Mouse (Mus musculus) CH12.LX (cell line): Measurements from ENCODE around the gene Aco2. TPM values are rescaled to one million over a fixed set of nuclear protein-coding genes. Genes with fewer than 3 reads are reported as not detected.

Experiments used
- DNase-seq: peaks from one replicate; pipeline ENCODE4 v3.0.0-alpha.2; 2013; ENCODE audit errors: extremely low read depth
- H3K27ac ChIP-seq: 2 replicates; pipeline ENCODE4 v1.5.1; 2012; ENCODE audit warnings: low read depth, mild to moderate bottlenecking, control low read depth, moderate library complexity; ENCODE audit not compliant: insufficient read depth
- H3K27me3 ChIP-seq: replicated peaks from 2 replicates; pipeline ENCODE3; 2012; ENCODE audit warnings: inconsistent platforms
- H3K36me3 ChIP-seq, 2 experiments: replicated peaks in 1 of 2; 2 replicates each; pipeline versions ENCODE3 to v1.6.1; 2012; ENCODE audit warnings: inconsistent platforms in 1 of 2, low read length in 1 of 2, mild to moderate bottlenecking in 1 of 2, mixed read lengths in 1 of 2, moderate library complexity in 1 of 2; ENCODE audit not compliant: control insufficient read depth in 1 of 2, insufficient read depth in 1 of 2
- H3K4me1 ChIP-seq, 2 experiments: 2 replicates each; pipeline ENCODE4 v1.6.1; 2012; ENCODE audit warnings: inconsistent platforms in 1 of 2, moderate library complexity in 1 of 2; ENCODE audit not compliant: insufficient read depth in 2 of 2, control insufficient read depth in 1 of 2
- H3K4me2 ChIP-seq: 2 replicates; pipeline ENCODE4 v1.6.1; 2012; ENCODE audit warnings: low read depth, mild to moderate bottlenecking, control low read depth; ENCODE audit not compliant: poor library complexity, insufficient read depth, severe bottlenecking
- H3K4me3 ChIP-seq, 3 experiments: fragments of 150-350 bp in 1 of 3; sonication (generic) in 1 of 3; replicated peaks in 1 of 3; 2 replicates each; pipeline versions ENCODE3 to v1.5.1; 2011 to 2012; ENCODE audit warnings: low read depth in 2 of 3, low read length in 2 of 3, mild to moderate bottlenecking in 2 of 3, moderate library complexity in 2 of 3, control low read depth in 1 of 3, improper control_type of control experiment in 1 of 3, inconsistent platforms in 1 of 3, mixed read lengths in 1 of 3; ENCODE audit not compliant: poor library complexity in 1 of 3
- H3K79me2 ChIP-seq: replicated peaks from 2 replicates; pipeline ENCODE4 v1.6.1; 2012; ENCODE audit warnings: mild to moderate bottlenecking, moderate library complexity; ENCODE audit not compliant: control insufficient read depth, poor library complexity, insufficient read depth, severe bottlenecking; ENCODE audit errors: extremely low read depth
- H3K9ac ChIP-seq: 2 replicates; pipeline ENCODE4 v1.6.1; 2012; ENCODE audit warnings: low read depth, mild to moderate bottlenecking, control low read depth, moderate library complexity; ENCODE audit not compliant: insufficient read depth
- H3K9me3 ChIP-seq: replicated peaks from 2 replicates; pipeline ENCODE3; 2012; ENCODE audit warnings: low read length, inconsistent platforms, mixed read lengths
- EP300 ChIP-seq: IDR thresholded peaks from 2 replicates; pipeline ENCODE4 v1.6.1; 2011; ENCODE audit warnings: low read length, improper control_type of control experiment
- ETS1 ChIP-seq: conservative IDR thresholded peaks from 2 replicates; pipeline ENCODE4 v1.6.1; 2012; ENCODE audit warnings: low read depth, mild to moderate bottlenecking, inconsistent platforms, low read length, improper control_type of control experiment, moderate library complexity
- MAX ChIP-seq: IDR thresholded peaks from 2 replicates; pipeline ENCODE4 v1.6.1; 2011; ENCODE audit warnings: low read length, improper control_type of control experiment
- MXI1 ChIP-seq: IDR thresholded peaks from 2 replicates; pipeline ENCODE4 v1.6.1; 2011; ENCODE audit warnings: mild to moderate bottlenecking, low read depth, low read length, improper control_type of control experiment
- PAX5 ChIP-seq: IDR thresholded peaks from 2 replicates; pipeline ENCODE4 v1.6.1; 2012; ENCODE audit warnings: low read length, inconsistent platforms, mixed read lengths
- POLR2A ChIP-seq: IDR thresholded peaks from 2 replicates; pipeline ENCODE4 v1.6.1; 2011; ENCODE audit warnings: low read depth, mild to moderate bottlenecking, improper control_type of control experiment, low read length
- POLR2AphosphoS2 ChIP-seq: IDR thresholded peaks from 2 replicates; pipeline ENCODE4 v1.6.1; 2011; ENCODE audit warnings: low read depth, low read length, improper control_type of control experiment
- RAD21 ChIP-seq: IDR thresholded peaks from 2 replicates; pipeline ENCODE4 v1.6.1; 2011; ENCODE audit warnings: low read depth, mild to moderate bottlenecking, low read length, improper control_type of control experiment, moderate library complexity
- RCOR1 ChIP-seq: conservative IDR thresholded peaks from 2 replicates; pipeline ENCODE4 v1.6.1; 2012; ENCODE audit warnings: low read depth, mild to moderate bottlenecking, inconsistent platforms, low read length, improper control_type of control experiment
- SIN3A ChIP-seq: IDR thresholded peaks from 2 replicates; pipeline ENCODE4 v1.6.1; 2012; ENCODE audit warnings: low read length, improper control_type of control experiment, inconsistent platforms
- SMC3 ChIP-seq: IDR thresholded peaks from 2 replicates; pipeline ENCODE4 v1.6.1; 2011; ENCODE audit warnings: low read depth, low read length, improper control_type of control experiment
- TCF12 ChIP-seq: IDR thresholded peaks from 2 replicates; pipeline ENCODE4 v1.6.1; 2014; ENCODE audit warnings: low read depth, mild to moderate bottlenecking, inconsistent platforms, low read length, improper control_type of control experiment
- UBTF ChIP-seq: IDR thresholded peaks from 2 replicates; pipeline ENCODE4 v1.6.1; 2012; ENCODE audit warnings: low read depth, mild to moderate bottlenecking, inconsistent platforms, low read length, improper control_type of control experiment, moderate library complexity
- USF1 ChIP-seq: IDR thresholded peaks from 2 replicates; pipeline ENCODE4 v1.6.1; 2014; ENCODE audit warnings: low read depth, mild to moderate bottlenecking, inconsistent platforms, low read length, improper control_type of control experiment
- ZC3H11A ChIP-seq: IDR thresholded peaks from 2 replicates; pipeline ENCODE4 v1.6.1; 2012; ENCODE audit warnings: low read depth, mild to moderate bottlenecking, inconsistent platforms, low read length, improper control_type of control experiment
- ZNF384 ChIP-seq: IDR thresholded peaks from 2 replicates; pipeline ENCODE4 v1.6.1; 2012; ENCODE audit warnings: low read depth, low read length, improper control_type of control experiment, inconsistent platforms
- dilution Hi-C: fragments of 300-500 bp; cut with MboI; formaldehyde crosslinking; loops from 2 replicates; pipeline ENCODE4 v1.14.3; 2020; ENCODE audit warnings: low sequenced_read_pairs; ENCODE audit not compliant: extremely low pct_unique_long_range_greater_than_20kb, extremely low pct_ligation_motif_present
- in situ Hi-C: fragments of 300-500 bp; cut with MboI; formaldehyde crosslinking; loops from 3 replicates; pipeline ENCODE4 v1.14.3; 2019; ENCODE audit warnings: low sequenced_read_pairs, low pct_ligation_motif_present, low pct_unique_long_range_greater_than_20kb, mixed read lengths
- polyA plus RNA-seq: library from polyadenylated mRNA; unstranded; fragments of >175 nt; gene quantifications from 2 replicates; pipeline ENCODE4 v1.2.1, GENCODE M21; 2012; ENCODE audit warnings: low read depth; ENCODE audit not compliant: insufficient read length
- total RNA-seq, 2 experiments: library from RNA; depleted of rRNA; stranded (reverse); fragments of 300-350 nt in 1 of 2; fragments of >200 nt in 1 of 2; gene quantifications; 2 replicates each; pipeline ENCODE4 v1.2.3; 2012 to 2014

The Aco2 gene
- total and polyA plus RNA-seq, 3 experiments: 150 to 205 (median 190) TPM

- in situ Hi-C loops (no loop called here), dilution Hi-C loops (no loop called here)
- Histone ChIP-seq H3K79me2 (peaks cover 3% of the 10 kb centered on the region; the same call in 1 of the 2 replicates), H3K27ac (no peak overlapping the region), H3K36me3 (peaks cover 39 to 58% of the 10 kb centered on the region in 2 experiments), H3K4me3 (no peak overlapping the region), H3K4me1 (peaks cover 0 to 17% of the 10 kb centered on the region in 2 experiments; a peak in 2 of 4 replicates), H3K4me2 (no peak overlapping the region), H3K9ac (no peak overlapping the region), H3K27me3 (no peaks in the 10 kb centered on the region), H3K9me3 (no peaks in the 10 kb centered on the region)
- no peak for DNase-seq
- no peak for TF ChIP-seq USF1
- TF ChIP-seq POLR2AphosphoS2: no peak
- TF ChIP-seq RCOR1: no peak
- TF ChIP-seq SMC3: no peak
- no peak for TF ChIP-seq ZNF384
- no peak for TF ChIP-seq RAD21
- TF ChIP-seq ETS1: no peak
- TF ChIP-seq PAX5: no peak
- TF ChIP-seq TCF12: no peak
- TF ChIP-seq MXI1: no peak
- no peak for TF ChIP-seq EP300
- TF ChIP-seq POLR2A: no peak; the same call in 1 of the 2 replicates
- no peak for TF ChIP-seq SIN3A
- no peak for TF ChIP-seq ZC3H11A
- no peak for TF ChIP-seq MAX
Observed at GRCm38 (mm10) chr15:81864238-81864637, 7.9 kb upstream of the Aco2 start.

GRCm38 (mm10) chr15:81869985-81870384 lies 2.1 kb upstream of the Aco2 start:
- TF ChIP-seq UBTF: no peak
- DNase-seq: no peak
- Histone ChIP-seq H3K36me3 (peaks cover 46 to 65% of the 10 kb centered on the region in 2 experiments), H3K9ac (no peak overlapping the region), H3K79me2 (peaks cover 37% of the 10 kb centered on the region), H3K4me1 (peaks cover 4 to 46% of the 10 kb centered on the region in 2 experiments; a peak in 3 of 4 replicates), H3K9me3 (no peaks in the 10 kb centered on the region), H3K27me3 (no peaks in the 10 kb centered on the region), H3K4me2 (no peak overlapping the region), H3K27ac (no peak overlapping the region), H3K4me3 (no peak overlapping the region)
- in situ Hi-C loops (no loop called here), dilution Hi-C loops (no loop called here)
